Mouse (Mus musculus): Measurements from ENCODE around the gene Bptf. TPM values are rescaled to one million over a fixed set of nuclear protein-coding genes. Genes with fewer than 3 reads are reported as not detected.
A peak's percentile ranks its signal among the peaks of the same experiment; 100 is the strongest.
"Not testable (repeated sequence)": the region's sequence is repeated elsewhere in the genome, so short reads cannot be mapped to it uniquely, and the experiment has no call there.

Gene Bptf
- total RNA-seq, 2 experiments from 2014 or later: 66.8 to 68.4 TPM

DNA sequence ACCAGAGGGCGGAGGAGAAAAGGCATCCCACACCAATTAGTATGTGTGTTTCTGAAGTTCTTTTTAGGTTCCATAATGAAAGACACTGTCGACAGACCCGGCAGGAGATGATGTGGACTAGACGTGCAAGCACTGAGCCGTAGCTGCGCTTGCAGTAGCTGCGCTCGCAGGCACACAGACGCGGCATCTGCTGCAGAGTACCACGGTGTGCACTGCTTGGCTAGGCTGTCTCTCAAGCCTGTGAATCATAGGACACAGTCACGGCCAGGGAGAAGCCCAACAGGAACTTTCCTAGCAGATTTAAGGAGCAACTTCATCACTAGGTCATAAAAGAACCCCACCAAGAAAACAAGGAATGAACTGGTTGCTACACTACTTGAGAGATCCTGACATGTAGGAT, 14.1 kb downstream of the Bptf start:
- no peak for DNase-seq (ENCODE audit: low spot score in 2 of 2)

DNA sequence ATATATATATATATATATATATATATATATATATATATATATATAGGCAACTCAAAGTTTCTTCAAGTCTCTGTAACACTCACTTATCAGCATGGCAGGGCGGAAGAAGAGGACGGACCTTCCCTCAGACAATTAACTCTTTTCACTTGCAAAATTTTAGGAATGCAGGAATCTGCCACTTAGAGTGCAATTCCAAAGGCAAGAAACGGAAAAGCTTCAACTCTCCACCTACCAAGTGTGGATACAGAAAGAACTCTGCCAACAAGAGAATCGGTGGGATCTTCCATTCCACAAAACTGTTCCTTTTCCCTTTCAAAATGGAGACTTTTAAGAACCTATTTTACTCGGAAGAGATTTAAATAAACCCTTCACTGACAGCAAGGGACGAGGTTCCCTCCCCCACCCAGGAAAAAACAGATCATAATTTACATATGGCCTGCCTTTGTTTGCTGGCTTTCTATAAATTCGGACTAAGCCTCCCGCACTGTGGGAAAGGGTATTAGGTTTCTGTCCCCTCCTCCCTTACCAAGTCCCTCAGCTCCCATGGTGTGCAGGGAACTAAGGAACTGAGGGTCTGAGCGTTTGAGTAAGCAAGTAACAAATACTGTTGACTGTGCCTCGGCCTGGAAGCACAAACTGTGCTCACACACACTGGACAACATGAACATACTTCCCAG, 17.9 kb downstream of the Bptf start:
- no peak for DNase-seq (ENCODE audit: low spot score in 2 of 2)

DNA sequence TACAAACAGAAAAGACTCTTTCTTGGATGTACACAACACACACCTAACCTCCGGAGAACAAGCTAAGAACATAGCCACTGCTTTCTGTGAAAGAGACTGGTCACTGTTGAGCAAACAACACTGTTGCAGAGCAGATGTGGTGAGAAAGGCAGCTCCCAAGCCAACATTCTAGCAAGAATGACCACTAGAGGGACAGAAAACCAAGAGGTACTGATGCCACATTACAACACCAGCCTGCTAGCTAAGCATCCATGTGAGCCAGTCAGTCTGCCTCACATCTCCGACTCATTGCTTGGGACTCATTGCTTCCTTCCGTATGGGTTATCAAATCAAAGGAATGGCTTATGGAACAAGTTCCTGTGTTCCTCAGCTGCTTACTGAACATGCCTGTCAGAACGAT, 18.8 kb downstream of the Bptf start:
- no peak for DNase-seq (ENCODE audit: low spot score in 2 of 2)

DNA sequence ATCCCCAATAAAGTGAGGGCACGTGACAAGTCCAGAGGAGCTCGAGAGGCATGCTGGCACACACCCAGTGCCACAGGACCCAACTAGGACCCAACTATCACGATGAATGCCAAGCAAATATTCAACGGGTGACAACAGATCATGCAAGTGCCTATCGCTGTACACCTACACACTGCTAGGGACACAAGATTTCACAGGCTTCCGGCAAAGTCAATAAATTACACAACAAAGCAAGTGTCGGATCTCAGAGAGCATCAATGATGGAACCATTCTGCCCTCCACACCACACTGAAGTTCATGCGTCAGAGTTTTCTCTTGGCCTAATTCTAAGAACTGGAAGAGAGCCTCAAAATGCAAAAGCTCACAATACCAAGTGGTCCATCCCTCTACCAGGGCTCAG, 22.3 kb downstream of the Bptf start:
- no peak for DNase-seq (ENCODE audit: low spot score in 2 of 2)

DNA sequence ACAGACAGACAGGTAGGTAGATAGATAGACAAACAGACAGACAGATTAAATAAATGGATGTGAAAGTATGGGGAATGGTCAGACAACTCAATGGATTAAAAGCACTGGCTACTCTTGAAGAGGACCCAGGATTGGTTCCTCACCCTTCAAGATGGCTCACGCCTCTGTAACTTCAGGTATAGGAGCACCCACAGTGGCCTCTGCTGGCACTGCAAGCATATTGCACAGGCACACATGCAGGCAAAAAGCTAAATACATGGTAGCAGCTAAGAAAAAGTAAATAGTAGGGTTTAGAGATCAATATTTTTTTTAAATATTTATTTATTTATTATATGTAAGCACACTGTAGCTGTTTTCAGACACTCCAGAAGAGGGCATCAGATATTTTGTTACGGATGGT, 23.0 kb downstream of the Bptf start:
- no peak for DNase-seq (ENCODE audit: low spot score in 2 of 2)

DNA sequence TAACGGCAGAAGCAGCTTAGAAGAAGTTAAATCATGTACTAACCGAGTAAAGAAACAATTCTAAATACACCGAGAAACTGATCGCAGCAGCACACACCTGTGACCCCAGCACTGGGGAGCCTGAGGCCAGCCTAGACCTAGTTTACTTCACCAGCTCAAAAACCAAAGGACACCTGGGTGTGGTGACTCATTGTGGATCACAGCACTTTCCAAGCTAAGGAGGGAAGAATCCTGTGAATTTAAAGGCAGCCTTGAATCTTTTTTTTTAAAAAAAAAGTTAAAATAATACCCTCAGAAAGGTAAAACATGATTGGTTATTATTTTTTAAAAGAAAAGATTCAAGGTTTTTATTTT, 24.2 kb downstream of the Bptf start:
- DNase-seq (ENCODE audit: low spot score in 2 of 2): no peak

DNA sequence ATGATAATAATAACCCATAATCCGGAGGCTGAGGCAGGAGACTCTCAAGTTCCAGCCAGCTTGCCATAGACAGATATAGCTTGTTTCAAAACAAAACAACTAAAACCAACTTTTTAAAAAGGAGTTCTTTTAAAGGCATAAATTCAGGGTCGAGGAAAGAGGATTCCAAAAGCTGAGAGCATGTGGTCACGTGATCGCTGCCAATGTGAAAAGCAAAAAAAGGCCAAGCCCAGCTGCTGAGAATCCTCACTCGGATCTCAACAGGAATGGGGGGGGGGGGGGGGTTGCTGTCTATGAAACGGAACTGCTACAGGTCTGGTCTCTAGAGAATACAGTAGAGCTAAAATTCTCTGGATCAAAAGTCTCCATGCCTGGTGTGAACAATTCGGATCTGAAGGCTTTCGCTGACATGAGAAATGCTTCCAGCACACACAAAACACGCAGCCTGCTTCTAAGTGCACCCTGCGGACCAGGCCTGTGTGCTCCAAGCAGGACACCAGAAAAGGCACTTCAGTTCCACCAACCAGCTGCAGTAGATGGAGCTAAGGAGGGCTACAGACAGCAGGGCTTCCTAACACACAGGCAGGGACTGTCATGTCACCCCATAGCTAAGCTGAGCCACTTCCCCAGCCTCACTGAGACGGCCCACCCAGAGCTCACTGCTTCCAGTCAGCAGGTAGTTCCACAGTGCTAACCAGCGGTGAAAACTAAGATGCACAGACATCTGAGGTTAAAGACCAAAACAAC, 24.8 kb downstream of the Bptf start:
- DNase-seq (ENCODE audit: low spot score in 2 of 2): no peak

DNA sequence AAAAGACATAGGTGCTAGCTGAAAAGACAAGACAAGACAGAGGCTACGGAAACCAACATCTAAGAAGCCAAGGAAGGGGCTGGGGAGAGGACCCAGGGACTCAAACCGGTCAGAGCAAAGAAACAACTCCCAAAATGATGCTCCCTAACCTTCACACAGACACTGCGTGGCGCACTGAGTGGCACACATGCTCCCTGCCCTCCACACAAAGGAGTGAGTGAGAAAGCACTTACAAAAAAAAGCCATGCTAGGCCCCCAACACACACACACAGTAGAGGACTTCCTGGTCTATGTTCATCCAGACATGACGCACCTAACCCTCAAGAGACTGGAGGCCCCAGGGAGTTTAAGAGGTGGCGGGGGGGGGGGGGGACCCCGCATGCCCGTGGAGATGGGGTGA, 25.5 kb downstream of the Bptf start:
- DNase-seq (ENCODE audit: low spot score in 2 of 2): no peak

DNA sequence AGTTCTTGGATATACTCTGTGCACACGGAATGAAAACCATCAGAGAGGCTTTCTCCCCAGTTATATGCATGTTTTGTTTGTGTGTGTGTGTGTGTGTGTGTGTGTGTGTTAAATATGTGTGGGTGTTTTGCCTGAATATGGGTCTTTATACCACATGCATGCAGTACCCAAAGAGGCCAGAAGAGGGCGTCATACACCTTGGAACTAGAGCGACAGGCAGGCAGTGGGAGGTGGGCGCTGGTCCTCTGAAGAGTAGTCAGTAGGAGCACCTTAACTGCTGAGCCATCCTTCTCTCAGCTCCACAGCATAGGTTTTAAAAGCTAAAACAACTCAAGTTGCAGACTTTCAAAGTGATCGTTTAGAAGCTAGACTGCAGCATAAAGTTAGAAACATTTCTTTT, 26.7 kb downstream of the Bptf start:
- peak; percentile 73 for DNase-seq (ENCODE audit: low spot score in 2 of 2)

DNA sequence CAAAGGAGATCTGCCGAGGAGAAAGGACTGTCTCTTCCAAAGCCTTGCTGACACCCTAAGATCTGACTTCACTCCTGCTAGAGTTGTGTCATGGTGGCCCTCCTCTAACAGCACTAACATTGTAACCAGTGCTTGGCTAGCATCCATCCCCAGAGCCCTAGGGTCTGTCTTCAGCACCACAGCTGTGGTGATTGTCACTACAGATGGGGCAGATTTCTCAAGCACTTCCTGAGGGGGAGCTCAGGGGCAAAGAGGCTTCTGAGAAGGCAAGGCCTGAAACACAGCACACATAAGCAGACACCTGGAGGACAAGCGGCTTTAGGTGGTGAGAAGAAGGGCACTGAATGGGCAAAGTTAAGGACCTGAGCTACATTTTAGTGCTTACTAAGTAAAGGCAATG, 28.2 kb downstream of the Bptf start:
- DNase-seq (ENCODE audit: low spot score in 2 of 2): no peak

DNA sequence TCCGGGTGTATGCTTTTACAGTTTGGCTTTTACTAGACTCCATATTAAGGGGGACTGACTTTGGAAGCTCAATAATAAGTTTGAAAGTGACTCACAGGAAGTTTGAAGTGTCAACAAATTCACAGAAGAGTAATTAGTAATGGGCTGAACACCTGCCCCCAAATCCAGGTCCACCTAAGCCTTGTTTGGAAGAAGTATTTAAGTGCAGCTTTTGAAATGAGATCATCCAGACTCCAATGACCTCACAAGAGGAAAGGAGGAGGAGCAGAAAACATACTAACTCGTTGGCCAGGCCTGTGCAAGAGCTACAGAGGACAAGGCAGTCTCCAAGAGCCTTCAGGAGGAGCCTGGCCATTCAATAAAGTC, 28.7 kb downstream of the Bptf start:
- DNase-seq (ENCODE audit: low spot score in 2 of 2): no peak

DNA sequence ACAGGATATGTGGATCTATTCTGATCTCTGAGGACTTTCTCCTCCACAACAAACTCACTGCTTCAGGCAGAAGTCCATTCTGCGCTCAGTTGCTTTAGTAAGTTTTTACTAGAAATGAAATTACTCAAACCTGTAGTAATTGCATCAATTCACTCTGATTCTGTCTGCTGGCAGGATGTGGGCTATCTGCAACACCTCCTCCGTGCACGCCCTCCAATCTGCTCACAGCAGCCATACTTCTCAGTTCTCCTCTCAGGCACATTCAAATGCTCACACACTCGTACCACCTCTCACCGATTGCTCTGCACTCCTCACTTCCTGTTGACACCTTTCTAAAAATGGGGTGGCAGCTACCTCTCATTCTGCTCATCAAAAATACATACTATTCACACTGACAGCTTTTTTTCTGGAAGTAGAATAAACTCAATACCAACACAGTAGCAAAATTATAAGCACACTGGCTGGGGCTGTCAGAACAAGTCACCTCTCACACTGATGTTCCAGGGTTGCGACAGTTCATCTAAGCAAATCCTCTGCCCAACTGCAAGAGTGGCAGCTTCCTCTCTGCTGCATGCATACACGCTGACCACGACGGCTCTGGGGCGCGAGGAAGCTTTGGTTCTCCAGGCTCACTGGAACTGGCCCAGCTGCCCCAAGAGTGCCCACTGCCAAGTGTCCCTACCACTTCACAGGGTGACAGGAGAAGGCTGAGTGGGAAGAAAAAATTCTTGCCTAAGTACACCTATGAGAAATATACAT, 29.3 kb downstream of the Bptf start:
- no peak for DNase-seq (ENCODE audit: low spot score in 2 of 2)

DNA sequence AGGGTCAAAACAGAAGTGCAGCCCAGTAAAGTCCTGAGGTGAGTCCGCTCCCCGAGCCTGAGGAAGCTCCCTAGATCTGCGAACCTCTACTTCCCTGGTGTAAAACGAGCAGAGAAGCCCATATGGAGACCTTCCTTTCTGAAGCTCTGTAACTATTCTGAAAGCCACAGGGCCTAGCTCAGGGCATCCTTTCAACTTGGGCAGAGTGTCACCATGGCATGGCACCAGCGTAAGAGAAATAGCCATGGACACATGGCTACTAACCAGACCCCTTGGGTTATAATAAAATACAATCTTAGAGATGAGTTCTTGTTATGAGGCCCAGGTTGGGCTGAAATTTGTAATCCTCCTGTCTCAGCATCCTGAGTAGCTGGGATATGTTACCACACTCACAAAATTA, 35.0 kb downstream of the Bptf start:
- DNase-seq (ENCODE audit: low spot score in 2 of 2): no peak

DNA sequence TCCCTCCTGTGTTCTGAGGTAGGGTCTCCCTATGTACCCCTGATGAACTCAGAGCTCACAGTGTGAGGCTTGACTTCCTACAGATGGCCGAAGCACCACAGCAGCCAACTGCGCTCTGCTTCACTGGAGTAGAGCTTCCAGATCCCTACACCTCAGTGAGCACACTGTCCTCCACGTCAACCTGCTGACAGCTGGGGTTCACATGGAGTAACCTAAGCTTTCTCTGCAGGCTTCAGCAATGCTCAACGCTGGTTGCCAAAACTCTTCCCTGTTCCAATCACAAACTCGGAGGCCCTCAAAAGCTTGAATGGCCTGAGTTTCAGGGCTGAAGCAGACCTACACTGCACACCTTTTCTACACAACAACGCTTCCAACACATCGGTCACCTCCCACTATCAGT, 38.1 kb downstream of the Bptf start:
- DNase-seq (ENCODE audit: low spot score in 2 of 2): no peak

DNA sequence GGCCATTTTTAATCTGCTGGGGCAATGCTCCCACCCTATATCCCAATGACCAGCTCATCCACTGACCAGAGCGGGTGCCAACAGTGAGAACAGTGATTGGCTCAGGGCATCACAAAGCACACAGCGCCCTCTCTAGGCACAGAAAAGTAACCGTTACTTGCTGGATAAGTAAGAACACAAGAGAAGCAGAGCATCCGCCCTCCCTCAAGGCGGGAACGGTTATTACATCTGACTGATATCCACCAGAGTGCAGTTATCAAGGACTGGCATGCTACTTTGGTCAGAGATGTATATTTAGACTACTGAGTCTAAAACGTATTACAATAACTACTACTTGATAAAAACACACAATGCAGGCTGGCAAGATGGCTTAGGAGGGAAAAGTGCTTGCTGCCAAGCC, 39.3 kb downstream of the Bptf start:
- no peak for DNase-seq (ENCODE audit: low spot score in 2 of 2)

DNA sequence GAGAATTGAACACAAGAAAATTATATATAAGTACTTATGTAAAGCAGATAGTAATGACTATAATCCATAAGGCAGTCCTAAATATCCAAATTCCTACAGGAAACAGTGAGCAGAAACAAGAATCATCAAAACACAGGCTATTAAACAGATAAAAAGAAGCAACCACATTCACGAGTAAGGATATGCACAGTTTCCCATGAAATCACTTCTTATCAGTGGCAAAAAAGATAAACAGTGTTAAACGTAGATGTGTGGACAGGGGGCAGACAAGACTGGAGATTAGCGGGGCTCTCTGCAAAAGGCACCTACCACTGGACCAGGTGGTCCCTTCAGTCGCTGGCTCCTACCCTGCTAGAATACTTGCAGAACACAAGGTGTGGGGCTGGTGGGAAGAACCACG, 46.1 kb downstream of the Bptf start:
- DNase-seq (ENCODE audit: low spot score in 2 of 2): no peak

DNA sequence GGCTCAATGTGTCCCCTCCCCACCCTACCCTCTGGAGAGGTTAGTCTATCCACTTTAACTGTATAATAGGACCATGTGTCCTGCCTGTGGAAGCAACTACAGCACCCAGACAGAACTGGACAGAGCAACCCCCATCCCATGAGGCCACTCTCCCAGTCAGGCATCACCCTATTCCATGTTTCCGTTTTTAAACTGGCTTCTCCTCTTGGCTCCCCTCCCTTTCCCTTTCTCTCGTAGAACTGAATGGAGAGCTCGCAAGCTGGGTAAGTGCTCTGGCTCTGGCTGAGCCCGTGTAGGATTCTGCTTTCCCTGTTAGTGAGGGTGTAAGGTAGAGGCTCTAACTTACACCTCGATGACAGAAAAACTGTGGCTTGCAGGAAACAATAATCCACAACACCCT, 48.4 kb downstream of the Bptf start:
- DNase-seq (ENCODE audit: low spot score in 2 of 2): no peak

DNA sequence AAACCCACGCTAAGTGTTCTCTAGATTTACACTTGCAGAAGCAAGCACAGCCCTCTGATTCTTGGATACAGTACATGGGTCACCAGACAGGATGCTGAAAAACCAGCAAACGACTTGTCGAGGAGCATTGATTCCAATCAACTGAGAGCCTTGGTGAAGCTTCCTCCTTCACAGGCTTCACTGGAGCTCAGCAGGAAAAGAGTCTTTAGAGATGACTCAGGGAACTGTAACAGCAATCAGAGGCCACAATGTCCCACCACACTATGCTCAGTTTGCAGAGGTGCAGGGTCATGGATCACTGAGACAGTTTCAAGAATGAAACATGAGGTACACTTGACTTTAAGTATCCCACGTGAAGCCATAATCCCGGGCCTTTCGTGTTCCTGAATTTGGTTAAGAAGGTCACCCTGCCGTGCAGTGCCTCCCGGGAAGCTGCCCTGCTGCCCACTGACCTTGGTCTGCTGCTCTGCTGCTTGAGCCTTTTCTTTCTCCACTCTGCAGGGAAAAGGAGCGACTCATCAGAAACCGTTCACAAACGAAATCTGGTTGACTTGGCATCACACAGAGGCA, 66.6 kb downstream of the Bptf start:
- no peak for DNase-seq (ENCODE audit: low spot score in 2 of 2)

DNA sequence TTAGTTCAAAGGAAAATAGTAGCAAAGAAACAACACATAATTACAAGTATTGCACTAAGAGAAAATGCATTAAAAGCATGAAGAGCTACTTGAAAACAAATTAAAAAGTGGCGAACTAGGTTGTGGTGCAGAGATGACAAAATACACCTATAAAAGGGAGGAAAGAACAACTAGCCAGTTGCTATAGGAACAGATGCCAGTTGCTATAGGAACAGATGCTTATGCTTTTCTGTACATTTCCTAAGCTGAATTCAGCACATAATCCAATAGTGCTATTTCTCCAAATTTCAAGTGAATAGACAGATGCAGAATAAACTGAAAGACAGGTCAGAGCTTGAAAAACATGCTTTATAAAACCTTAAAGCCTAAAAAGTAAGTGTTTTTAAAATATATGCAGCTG, 67.3 kb downstream of the Bptf start:
- DNase-seq (ENCODE audit: low spot score in 2 of 2): no peak

DNA sequence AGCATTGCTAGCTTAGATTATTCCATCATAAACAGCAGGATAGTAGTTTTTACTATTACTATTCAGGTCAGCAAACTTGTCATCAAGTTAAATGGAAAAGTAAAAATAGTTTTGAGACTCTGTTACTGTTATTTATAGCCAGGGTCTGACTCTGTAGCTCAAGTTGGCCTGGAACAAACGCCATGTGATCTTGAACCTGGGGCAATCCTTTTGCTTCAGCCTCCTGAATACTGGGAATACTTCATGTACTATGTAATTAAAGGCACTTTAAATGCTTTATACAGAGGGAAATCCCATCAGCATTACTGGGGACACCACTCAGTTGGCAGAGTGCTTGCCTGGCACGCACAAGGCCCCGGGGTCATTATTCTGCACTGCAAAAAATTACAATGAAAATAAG, 68.9 kb downstream of the Bptf start:
- DNase-seq (ENCODE audit: low spot score in 2 of 2): no peak

DNA sequence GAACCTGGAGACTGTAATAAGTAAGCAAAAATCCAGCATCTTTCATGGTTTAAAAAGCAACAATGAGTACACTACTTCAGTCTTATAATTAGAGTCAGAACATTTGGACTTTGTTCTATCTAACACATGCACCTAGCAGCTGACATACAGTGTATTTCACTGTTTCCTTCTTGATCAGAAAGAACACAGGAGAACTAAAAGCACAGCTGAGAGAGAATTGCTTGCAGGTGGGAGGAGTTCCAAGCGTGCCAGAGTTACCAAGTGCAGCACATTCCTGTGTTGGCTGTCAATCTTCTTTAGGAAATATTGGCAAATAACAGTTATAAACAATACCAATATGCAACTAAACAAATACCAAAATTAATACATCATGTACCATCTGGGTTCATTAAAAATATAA, 71.0 kb downstream of the Bptf start:
- DNase-seq (ENCODE audit: low spot score in 2 of 2): no peak

DNA sequence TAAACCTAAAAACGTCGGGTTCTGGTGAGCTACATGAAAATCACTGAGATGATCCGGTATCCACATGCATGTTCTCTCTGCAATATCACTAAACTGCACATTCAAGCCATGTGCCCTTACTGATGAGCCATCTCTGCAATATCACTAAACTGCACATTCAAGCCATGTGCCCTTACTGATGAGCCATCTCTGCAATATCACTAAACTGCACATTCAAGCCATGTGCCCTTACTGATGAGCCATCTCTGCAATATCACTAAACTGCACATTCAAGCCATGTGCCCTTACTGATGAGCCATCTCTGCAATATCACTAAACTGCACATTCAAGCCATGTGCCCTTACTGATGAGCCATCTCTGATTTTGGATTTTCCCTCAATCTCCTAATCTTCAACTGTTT, 72.3 kb downstream of the Bptf start:
- not testable (repeated sequence) for DNase-seq (ENCODE audit: low spot score in 2 of 2)
